Mouse (Mus musculus) cerebellum, adult 2 months (tissue): Measurements from ENCODE around the gene Rps16.

Experiments
- CTCF ChIP-seq: fragments of 200-500 bp; IDR thresholded peaks from 2 replicates; pipeline ENCODE4 v1.5.1; 2011; ENCODE audit warnings: low read depth, mild to moderate bottlenecking, control low read depth, low read length, moderate library complexity, borderline replicate concordance; ENCODE audit not compliant: insufficient read depth
- POLR2A ChIP-seq: fragments of 200-500 bp; IDR thresholded peaks from 2 replicates; pipeline ENCODE4 v1.6.1; 2011; ENCODE audit warnings: low read length, control low read depth, borderline replicate concordance; ENCODE audit not compliant: insufficient read depth

- TF ChIP-seq POLR2A (no peak), CTCF (no peak)
These were observed 22.2 kb upstream of the Rps16 start for GRCm38 (mm10) chr7:28328260-28328659.
